Comparison of ENCODE assay signal across 26 mouse cellular contexts in genomic region chr5:142560261-142560660, GRCm38 (mm10). TPM values are rescaled to one million over a fixed set of nuclear protein-coding genes. Genes with fewer than 3 reads are reported as not detected.
"Had no signal": no experiment of that assay in that cellular context is flagged by ENCODE, and none has a peak within 500 bp of the region (broad histone marks: within the 10 kb centered on the region; RNA-seq: fewer than 3 reads in every experiment).

No protein-coding gene starts in this region.

- H3K27ac ChIP-seq: embryonic facial prominence, embryonic 10.5 days; embryonic facial prominence, embryonic 12.5 days; embryonic facial prominence, embryonic 13.5 days; embryonic facial prominence, embryonic 15.5 days; forebrain, embryonic 10.5 days; forebrain, embryonic 13.5 days; forebrain, embryonic 15.5 days; gastrocnemius, adult 2 months; heart, adult 2 months; heart, embryonic 10.5 days had no signal

- H3K9ac ChIP-seq: embryonic facial prominence, embryonic 12.5 days; embryonic facial prominence, embryonic 13.5 days; embryonic facial prominence, embryonic 15.5 days; forebrain, embryonic 13.5 days; forebrain, embryonic 15.5 days; forebrain, postnatal 0 days had no signal

- ATAC-seq: forebrain, embryonic 13.5 days; forebrain, embryonic 14.5 days; forebrain, embryonic 15.5 days; forebrain, postnatal 0 days had no signal

- H3K36me3 ChIP-seq: embryonic facial prominence, embryonic 10.5 days; embryonic facial prominence, embryonic 12.5 days; embryonic facial prominence, embryonic 13.5 days; embryonic facial prominence, embryonic 15.5 days; forebrain, embryonic 10.5 days; heart, embryonic 10.5 days had no signal

- H3K27me3 ChIP-seq: embryonic facial prominence, embryonic 12.5 days; embryonic facial prominence, embryonic 13.5 days; embryonic facial prominence, embryonic 15.5 days; forebrain, embryonic 13.5 days; forebrain, embryonic 15.5 days had no signal

- H3K4me1 ChIP-seq: embryonic facial prominence, embryonic 10.5 days; embryonic facial prominence, embryonic 12.5 days; embryonic facial prominence, embryonic 13.5 days; embryonic facial prominence, embryonic 15.5 days; forebrain, embryonic 10.5 days; forebrain, embryonic 13.5 days; forebrain, embryonic 15.5 days; heart, embryonic 10.5 days had no signal

- DNase-seq: cerebellum, adult 9-11 months; cerebellum, postnatal 10 days; cerebellum, postnatal 14 days; cerebellum, postnatal 25 days; cerebellum, postnatal 36 days; embryo, embryonic 11 days; forebrain, postnatal 0 days; gastrocnemius, adult 2 months; gastrocnemius, postnatal 10 days; gastrocnemius, postnatal 14 days; gastrocnemius, postnatal 25 days; gastrocnemius, postnatal 36 days; heart, adult 11 months; heart, adult 18-20 months; heart, adult 2 months had no signal

- H3K4me3 ChIP-seq: embryonic facial prominence, embryonic 10.5 days; embryonic facial prominence, embryonic 12.5 days; embryonic facial prominence, embryonic 13.5 days; embryonic facial prominence, embryonic 15.5 days; erythroblast, embryonic 14.5 days; forebrain, embryonic 10.5 days; forebrain, embryonic 13.5 days; forebrain, embryonic 15.5 days; gastrocnemius, adult 2 months; heart, adult 2 months; heart, embryonic 10.5 days had no signal

- H3K9me3 ChIP-seq: embryonic facial prominence, embryonic 10.5 days; embryonic facial prominence, embryonic 12.5 days; embryonic facial prominence, embryonic 13.5 days; embryonic facial prominence, embryonic 15.5 days; forebrain, embryonic 10.5 days; forebrain, embryonic 13.5 days; forebrain, embryonic 15.5 days; heart, embryonic 10.5 days had no signal

- H3K4me2 ChIP-seq: embryonic facial prominence, embryonic 12.5 days; embryonic facial prominence, embryonic 13.5 days; embryonic facial prominence, embryonic 15.5 days; forebrain, embryonic 13.5 days; forebrain, embryonic 15.5 days; heart, embryonic 11.5 days had no signal

RNA-seq across cellular contexts. Expression of gene Papolb, which starts 30.4 kb away (rescaled TPM):
- polyA plus RNA-seq: erythroblast, embryonic 14.5 days had no signal

RNA-seq across cellular contexts. Expression of gene Mmd2, which starts 48.3 kb away (rescaled TPM):
- polyA plus RNA-seq: erythroblast, embryonic 14.5 days had no signal
